Mouse (Mus musculus) embryo, embryonic 10 days (tissue): ENCODE measurements around the gene Atad1.
"Not testable (repeated sequence)": the region's sequence is repeated elsewhere in the genome, so short reads cannot be mapped to it uniquely, and the experiment has no call there.

ENCODE experiments used
- DNase-seq: peaks from one replicate; pipeline ENCODE4 v3.0.0-alpha.2; 2015; ENCODE audit warnings: low spot score

The Atad1 gene

GRCm38 (mm10) chr19:32749425-32749824, 9.8 kb upstream of the Atad1 start:
- peak; percentile 79 for DNase-seq

- DNase-seq: no peak
Measured at GRCm38 (mm10) chr19:32740641-32741345, 1.2 kb upstream of the Atad1 start.

- no peak for DNase-seq
Measured at GRCm38 (mm10) chr19:32737844-32738243, 1.7 kb downstream of the Atad1 start.

- no peak for DNase-seq
Measured at GRCm38 (mm10) chr19:32732922-32733321, 6.7 kb downstream of the Atad1 start.

GRCm38 (mm10) chr19:32729785-32730184, 9.8 kb downstream of the Atad1 start:
- no peak for DNase-seq

GRCm38 (mm10) chr19:32726451-32727325, 12.9 kb downstream of the Atad1 start:
- DNase-seq: peak; percentile 43

- peak; percentile 61 for DNase-seq
Measured at GRCm38 (mm10) chr19:32723817-32724216, 15.8 kb downstream of the Atad1 start.

- DNase-seq: no peak
Measured at GRCm38 (mm10) chr19:32720319-32720718, 19.3 kb downstream of the Atad1 start.

GRCm38 (mm10) chr19:32717590-32717989, 22.0 kb downstream of the Atad1 start:
- DNase-seq: no peak

- no peak for DNase-seq
Measured at GRCm38 (mm10) chr19:32715681-32716080, 23.9 kb downstream of the Atad1 start.

GRCm38 (mm10) chr19:32715201-32715600, 24.4 kb downstream of the Atad1 start:
- peak; percentile 89 for DNase-seq

GRCm38 (mm10) chr19:32713471-32713870, 26.1 kb downstream of the Atad1 start:
- no peak for DNase-seq

- DNase-seq: peak; percentile 90
Measured at GRCm38 (mm10) chr19:32712588-32713042, 27.0 kb downstream of the Atad1 start.

- DNase-seq: peak; percentile 85
Measured at GRCm38 (mm10) chr19:32711761-32712541, 27.6 kb downstream of the Atad1 start.

GRCm38 (mm10) chr19:32710288-32710687, 29.3 kb downstream of the Atad1 start:
- DNase-seq: peak; percentile 46

GRCm38 (mm10) chr19:32708996-32709395, 30.6 kb downstream of the Atad1 start:
- no peak for DNase-seq

- DNase-seq: no peak
Measured at GRCm38 (mm10) chr19:32702191-32702590, 37.4 kb downstream of the Atad1 start.

GRCm38 (mm10) chr19:32696674-32697073, 42.9 kb downstream of the Atad1 start:
- DNase-seq: no peak

GRCm38 (mm10) chr19:32689724-32690123, 49.9 kb downstream of the Atad1 start:
- DNase-seq: no peak

- not testable (repeated sequence) for DNase-seq
Measured at GRCm38 (mm10) chr19:32688227-32688626, 51.4 kb downstream of the Atad1 start.

- DNase-seq: no peak
Measured at GRCm38 (mm10) chr19:32687721-32688120, 51.9 kb downstream of the Atad1 start.

- DNase-seq: no peak
Measured at GRCm38 (mm10) chr19:32683081-32683480, 56.5 kb downstream of the Atad1 start.
